Mouse (Mus musculus) gastrocnemius, adult 18-20 months (tissue): ENCODE data around the gene Qrsl1. TPM values are rescaled to one million over a fixed set of nuclear protein-coding genes. Genes with fewer than 3 reads are reported as not detected.
"Not testable (repeated sequence)": the region's sequence is repeated elsewhere in the genome, so short reads cannot be mapped to it uniquely, and the experiment has no call there.

Source experiments
- DNase-seq: peaks from one replicate; pipeline ENCODE4 v3.0.0; 2021; ENCODE audit warnings: low spot score
- long read RNA-seq, 2 experiments: library from polyadenylated mRNA; stranded (forward); transcript quantifications; one replicate each; pipeline ENCODE4 v2.0.0; 2021
- total RNA-seq, 2 experiments: library from RNA; stranded (reverse); gene quantifications; 2 replicates each; pipeline ENCODE4 v1.2.3; 2021

Gene Qrsl1
- 10 to 100 TPM; 13.9 to 17.4 TPM for total RNA-seq
- long read RNA-seq, experiment 1, transcript Qrsl1-201 (11 exons, 1,981 nt) = major isoform, 14 of 21 reads
- long read RNA-seq, experiment 1, partial matches to known transcripts = 3 of 21 reads
- long read RNA-seq, experiment 1, other reads (novel, unspliced or antisense) = 4 of 21 reads
- long read RNA-seq, experiment 2, transcript Qrsl1-201 (11 exons, 1,981 nt) = major isoform, 13 of 14 reads
- long read RNA-seq, experiment 2, partial matches to known transcripts = 0 of 14 reads
- long read RNA-seq, experiment 2, other reads (novel, unspliced or antisense) = 1 of 14 reads

DNA sequence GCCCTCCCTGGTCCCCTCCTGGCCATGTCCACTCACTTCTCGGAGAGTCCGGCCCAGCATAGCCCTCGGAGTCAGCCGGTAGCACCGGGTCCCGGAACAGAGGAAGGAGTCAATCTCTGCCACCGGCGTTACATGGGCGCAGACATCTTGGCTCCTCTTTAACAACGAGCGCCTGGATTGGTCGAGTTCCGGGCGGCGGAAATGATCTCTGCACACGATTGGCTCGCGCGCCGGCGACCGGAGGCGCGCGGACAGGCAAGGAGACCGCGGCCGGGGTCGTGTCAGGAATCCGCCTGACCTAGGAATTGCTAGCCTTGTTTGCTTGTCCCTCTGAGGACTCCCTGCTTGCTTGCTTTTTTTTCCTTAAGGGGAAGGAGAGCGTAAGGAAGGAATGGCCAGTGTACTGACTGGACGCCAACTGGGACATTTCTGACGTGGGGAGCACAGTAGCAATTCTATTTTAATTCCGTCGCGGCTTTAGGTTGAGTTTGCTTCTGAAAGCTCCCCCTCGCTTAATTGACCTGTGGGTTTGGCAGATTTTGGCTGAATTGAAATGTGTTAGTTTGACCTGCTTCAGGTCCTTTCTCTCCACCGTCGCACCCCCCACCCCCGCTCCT is at the start of gene Qrsl1, which contains the start of gene Rtn4ip1:
Gene Qrsl1 (minus strand): TSS at position 168 of the 617 bp plus-strand sequence.
Gene Rtn4ip1 (plus strand): TSS at position 230 of the 617 bp plus-strand sequence.
- peak; percentile 95 for DNase-seq

DNA sequence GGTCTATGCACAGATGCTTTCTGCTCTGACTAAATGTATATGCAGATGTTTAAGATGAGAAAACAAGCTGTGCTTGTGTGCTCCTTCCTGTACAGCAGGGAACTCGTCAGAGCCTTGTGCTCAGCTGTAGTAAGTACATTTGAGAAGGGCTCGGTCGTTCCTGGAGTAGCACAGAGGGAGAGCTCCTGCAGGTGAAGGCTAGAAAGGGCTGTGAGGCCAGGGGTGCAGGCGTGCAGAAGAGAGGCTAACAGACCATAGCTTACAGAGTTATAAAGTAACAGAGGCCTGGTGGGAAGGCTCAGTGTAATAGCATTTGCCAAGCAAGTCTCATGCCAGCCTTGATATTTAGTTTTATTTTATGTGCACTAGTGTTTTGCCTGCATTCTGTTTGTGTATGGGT is 43.9 kb upstream of the Qrsl1 start:
- DNase-seq = no peak

DNA sequence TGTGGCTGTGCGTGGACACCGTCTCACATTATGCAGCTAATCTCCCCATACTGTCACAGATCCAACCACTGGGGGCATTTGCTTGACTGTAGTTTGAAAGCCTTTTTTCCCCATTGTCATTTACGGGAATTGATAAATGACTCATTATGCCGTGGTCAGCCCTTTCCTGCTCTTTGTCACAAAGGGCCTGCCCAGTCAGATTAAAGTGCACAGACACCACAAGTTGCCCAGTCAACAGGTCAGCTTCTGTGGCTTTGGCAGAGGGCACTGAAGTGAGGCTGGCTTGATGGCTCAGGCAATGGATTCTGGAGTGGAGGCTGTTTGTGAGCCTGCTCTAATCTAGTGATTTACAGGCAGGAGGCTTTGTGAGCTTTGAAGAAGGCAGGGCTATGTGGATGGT is 42.2 kb upstream of the Qrsl1 start:
- no peak for DNase-seq

DNA sequence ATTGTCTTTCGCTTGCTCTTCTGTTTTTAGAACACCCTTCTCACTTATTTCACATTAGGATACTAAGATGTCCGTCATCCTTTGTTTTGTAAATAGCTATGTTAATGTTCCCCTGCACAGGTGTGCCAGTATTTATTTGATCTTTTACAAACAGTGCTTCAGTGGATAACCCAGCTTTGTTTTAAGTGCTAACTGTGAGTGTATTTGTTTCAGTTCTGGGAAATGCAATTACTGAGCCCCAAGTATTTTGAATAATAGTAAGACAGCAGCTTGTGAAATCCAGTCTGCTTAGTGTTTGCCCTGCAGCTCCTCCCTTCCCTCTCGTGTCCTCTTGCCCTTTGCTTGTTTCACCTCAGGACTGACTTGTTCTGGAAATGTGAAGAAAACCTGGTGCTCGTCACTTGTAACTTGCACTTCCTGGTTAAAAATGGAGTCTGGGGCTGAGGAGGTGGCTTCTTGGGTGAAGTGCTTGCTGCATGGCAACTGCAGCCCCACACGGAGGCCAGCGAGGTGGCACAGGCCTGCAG is 37.7 kb upstream of the Qrsl1 start:
- DNase-seq = no peak

DNA sequence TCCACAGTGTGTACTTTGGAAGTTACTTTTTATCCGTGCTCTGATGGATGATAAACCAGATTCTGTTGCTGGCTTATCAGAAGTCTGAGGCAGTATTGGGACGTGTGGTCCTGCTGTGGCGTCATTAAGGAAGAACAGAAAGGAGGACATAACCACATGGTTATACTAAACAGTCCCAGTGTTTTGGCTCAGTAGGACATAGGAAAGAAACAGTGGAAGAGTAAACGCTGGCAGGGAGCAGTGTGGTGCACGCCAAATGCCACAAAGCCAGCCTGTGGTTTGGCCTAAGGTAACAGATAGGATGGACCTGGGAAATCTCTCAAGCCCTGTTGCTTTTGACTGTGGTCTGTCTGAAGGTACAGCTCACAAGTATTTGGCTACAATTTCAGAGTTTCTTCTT is 27.1 kb upstream of the Qrsl1 start:
- no peak for DNase-seq

DNA sequence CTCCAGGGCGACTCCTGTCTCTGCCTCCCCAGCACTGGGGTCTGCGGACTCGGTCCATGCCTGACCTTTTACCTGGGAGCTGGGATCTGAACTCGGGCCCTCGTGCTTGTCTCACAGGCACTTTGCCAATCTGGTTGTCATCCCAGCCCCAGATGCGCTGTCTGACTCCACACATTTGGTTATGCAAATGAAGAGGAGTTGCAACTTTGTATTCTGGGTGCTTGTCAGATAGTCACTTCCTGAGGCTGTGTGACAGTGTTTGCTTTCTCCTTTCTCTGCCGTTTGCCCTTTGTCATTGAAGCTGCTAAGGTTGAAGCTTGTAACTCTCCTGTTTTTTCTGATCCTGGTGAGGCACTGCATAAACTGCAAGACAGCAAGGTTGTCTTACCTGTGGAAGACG is 26.2 kb upstream of the Qrsl1 start:
- no peak for DNase-seq

DNA sequence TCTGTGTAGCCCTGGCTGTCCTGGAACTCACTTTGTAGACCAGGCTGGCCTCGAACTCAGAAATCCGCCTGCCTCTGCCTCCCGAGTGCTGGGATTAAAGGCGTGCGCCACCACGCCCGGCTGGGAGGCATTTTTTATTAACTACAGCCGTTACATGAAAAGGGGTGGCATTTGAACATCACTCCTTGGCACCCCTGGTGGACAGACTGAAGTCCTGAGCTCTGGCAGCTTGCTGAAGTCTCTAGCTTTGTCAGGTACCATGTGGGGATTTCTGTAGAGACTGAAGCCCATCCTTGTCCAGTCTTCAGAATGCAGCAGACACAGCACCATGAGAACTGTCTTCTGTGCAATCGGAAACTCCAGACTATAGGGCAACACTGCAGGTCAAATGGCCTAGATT is 24.2 kb upstream of the Qrsl1 start:
- not testable (repeated sequence) for DNase-seq

DNA sequence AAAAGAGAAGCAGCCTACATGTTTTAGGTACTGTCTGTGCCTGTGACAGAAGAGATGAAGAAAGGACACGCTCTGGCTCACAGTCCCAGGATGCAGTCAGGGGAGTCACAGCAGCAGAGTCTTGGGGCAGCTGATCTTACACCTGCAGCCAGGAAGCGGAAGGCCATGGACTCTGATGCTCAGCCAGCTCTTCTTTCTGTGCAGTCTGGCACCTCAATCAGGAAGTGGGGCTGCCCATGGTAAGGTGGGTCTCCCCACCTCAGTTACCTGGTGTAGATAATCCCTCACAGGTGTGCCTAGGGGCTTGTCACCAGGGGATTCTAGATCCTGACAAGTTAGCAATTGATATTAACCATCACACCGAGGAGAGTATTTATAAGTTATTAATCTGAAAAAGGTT is 21.6 kb upstream of the Qrsl1 start:
- DNase-seq = no peak

- peak; percentile 78 for DNase-seq
These were observed 17.4 kb upstream of the Qrsl1 start for GRCm38 (mm10) chr10:43918696-43919608.

DNA sequence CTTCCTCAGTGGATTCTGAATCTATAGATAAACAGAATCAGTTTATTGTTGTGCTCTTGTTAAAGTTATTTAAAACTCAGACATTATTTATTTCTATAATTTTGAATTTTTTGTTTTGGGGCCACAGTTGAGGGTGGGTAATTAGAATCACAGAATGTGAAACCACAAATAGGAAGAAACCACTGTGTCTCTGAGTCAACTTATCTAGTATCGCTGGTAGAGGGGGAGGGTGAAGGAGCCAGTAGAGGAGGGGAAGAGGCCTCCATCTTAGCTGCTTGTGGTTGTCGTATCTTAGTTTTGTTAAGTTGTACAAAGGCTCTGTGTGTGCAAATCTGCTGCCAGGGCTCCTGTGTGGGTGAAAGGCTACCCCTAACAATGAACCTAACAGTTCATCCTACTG is 15.2 kb upstream of the Qrsl1 start:
- no peak for DNase-seq

GRCm38 (mm10) chr10:43916181-43916580 is 14.6 kb upstream of the Qrsl1 start:
- no peak for DNase-seq

DNA sequence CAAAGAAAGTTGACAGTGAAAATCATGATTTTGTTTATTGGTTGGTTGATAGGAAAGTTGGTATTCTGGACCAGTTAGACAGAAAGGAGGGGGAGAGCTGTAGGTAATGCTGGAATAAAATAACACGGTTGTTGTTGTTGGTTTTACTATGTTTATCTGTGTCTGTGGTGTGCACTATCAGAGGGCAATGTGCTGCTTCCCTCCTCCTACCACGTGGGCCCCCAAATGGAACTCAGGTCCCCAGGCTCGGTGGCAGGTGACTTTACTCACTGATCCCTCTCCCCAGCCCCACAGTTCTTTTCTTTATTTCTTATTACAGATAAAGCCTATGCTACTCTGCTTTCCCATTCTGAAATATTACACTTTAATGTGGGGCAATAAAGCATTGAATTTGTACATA is 10.7 kb upstream of the Qrsl1 start:
- DNase-seq = no peak

GRCm38 (mm10) chr10:43910873-43911142 is 9.3 kb upstream of the Qrsl1 start:
- DNase-seq = no peak

DNA sequence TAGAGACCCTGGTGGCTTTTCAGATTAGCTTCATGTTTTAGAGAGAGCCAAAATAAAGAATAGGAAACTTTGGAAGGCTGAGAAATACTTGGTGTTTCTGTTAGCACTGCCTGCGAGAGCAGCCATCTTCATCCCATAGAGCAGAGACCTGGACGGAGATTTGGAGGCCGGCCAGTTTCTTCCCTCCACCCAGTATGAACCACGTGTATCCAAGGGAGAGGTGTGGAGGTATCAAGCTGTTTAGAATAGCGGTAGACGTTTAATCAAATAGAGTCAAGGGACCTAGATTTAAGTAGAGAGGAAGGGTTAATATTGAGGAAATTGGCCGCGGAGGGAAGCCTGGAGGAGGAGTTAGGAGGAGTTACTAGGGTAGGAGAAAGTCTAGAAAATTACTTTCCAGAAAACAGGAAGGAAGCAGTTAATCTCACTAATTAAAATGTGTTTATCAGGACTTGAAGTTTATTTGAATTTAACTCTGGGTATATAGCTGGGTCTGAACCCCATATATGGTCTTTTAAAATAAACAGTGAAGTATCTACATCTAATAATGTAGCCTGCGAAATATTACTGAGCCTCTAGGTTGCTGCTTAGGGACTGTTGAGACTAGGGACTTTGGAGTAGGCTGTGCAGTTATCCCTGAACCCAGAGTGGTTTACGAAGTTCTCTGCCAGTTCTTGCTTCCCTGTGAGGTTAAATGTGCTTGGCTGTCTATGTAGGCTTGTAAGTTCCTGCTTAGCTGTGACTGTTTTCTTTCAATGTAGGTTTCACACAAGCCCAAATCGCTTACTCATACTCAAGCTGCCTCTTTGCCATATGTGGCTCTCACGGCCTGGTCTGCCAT is 8.7 kb upstream of the Qrsl1 start:
- no peak for DNase-seq

GRCm38 (mm10) chr10:43904569-43904968 is 3.0 kb upstream of the Qrsl1 start:
- no peak for DNase-seq

- no peak for DNase-seq
These were observed 518 bp downstream of the Qrsl1 start for GRCm38 (mm10) chr10:43900883-43901570.

DNA sequence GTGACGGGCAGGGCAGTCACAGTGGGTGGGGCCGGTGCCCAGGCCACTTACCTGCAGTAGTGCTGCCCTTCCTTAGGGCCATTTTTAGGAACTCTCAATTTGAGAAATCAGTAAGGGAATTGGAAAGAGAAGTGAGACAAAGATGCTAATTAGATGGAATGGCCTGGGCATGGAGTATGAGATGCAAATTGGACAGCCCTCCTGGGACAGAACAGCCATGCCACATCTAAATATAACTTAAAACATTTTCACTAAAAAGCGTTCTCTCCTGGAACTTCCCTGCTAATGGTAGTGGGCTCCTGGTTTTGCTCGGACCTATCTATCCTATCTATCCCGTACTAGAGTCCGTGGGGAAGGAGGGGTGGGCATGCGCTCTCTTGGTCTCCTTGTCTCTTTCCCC is 3.3 kb downstream of the Qrsl1 start:
- DNase-seq = no peak

DNA sequence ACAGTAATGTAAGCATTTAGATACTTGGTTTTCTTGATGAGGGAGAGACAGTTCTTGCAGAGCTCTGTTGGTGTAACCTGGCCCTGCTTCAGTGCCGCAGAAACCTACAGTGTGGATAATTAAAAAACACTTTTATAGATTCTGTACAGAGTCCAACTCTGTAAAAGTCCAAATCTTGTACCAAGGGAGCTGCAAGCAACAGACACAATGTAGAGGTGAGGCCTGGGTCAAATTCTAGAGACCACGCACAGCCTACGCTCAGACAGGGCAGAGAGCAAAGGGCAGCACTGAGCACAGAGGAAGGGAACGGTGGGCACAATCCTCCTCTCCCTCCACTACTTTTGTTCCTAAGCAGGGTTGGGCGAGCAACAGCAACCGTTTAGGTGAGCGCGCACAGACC is 5.5 kb downstream of the Qrsl1 start:
- DNase-seq = no peak

GRCm38 (mm10) chr10:43892971-43893370 is 8.6 kb downstream of the Qrsl1 start:
- no peak for DNase-seq

DNA sequence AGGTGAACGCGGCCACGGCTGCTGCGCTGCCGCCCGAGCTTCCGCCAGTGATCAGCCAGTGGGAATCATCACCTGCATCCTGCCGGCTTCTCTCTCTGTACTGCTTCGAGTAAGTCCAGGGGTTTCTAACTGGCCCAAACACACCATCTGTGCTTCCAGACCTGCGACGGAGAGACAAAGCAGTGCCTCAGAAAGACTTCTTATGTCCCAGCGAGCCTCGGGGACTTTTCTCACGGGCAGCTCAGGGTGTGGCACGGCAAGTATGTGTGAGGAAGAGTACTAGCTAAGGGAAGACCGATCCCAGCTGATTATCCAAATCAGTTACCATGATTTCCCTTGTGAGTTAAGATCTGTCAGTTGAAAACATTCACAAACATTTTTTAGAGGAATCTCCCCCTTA is 12.6 kb downstream of the Qrsl1 start:
- no peak for DNase-seq

GRCm38 (mm10) chr10:43887676-43888075 is 13.9 kb downstream of the Qrsl1 start:
- DNase-seq = no peak
